Mouse (Mus musculus): Measurements from ENCODE around the gene Rsg1.

DNA sequence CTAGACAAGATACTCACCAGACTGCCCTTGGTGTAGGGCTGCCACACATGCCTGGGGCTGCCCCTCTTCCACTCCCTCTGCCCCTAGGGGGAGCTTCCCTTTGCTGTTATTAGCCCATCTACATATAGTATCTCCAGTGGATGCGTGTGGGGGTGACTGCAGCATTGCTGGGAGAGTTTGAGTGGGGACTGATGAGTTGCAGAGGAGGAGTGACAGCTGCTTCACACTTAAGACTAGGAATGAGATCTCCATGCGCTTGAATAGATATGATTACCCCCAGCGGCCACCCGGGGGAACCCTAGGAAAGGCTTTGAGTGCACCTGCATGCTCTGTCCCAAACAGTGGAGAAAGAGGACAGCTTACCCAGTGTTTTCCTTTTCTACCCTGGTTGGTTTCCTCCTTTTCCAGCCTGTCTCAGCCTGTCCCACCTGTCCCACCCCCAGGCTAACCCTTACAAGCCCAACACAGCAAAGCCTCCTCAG, 9.1 kb upstream of the Rsg1 start:
- TF ChIP-seq ELF1 (IDR thresholded peaks at IDR 0.05; ENCODE audit: low read depth, low read length) (no peak), CTCF (conservative IDR thresholded peaks at IDR 0.05 in 1 of 2, IDR thresholded peaks at IDR 0.05 in 1 of 2; ENCODE audit: low read depth in 2 of 2, low read length in 2 of 2) (peak in 1 of 2 experiments; percentile 40; a peak in 2 of 4 replicates), NELFE (IDR thresholded peaks at IDR 0.05; ENCODE audit: low read depth, low read length) (no peak), POLR2A (IDR thresholded peaks at IDR 0.05; ENCODE audit: low read depth, low read length) (no peak), MAZ (IDR thresholded peaks at IDR 0.05; ENCODE audit: low read depth, low read length) (no peak), MAFK (IDR thresholded peaks at IDR 0.05; ENCODE audit: insufficient replicate concordance, low read length) (no peak), NRF1 (IDR thresholded peaks at IDR 0.05; ENCODE audit: low read depth, low read length) (no peak), RAD21 (IDR thresholded peaks at IDR 0.05; ENCODE audit: low read depth, low read length) (peak; percentile 23; the same call in 1 of the 2 replicates), EP300 (IDR thresholded peaks at IDR 0.05; ENCODE audit: low read length) (no peak), MXI1 (IDR thresholded peaks at IDR 0.05; ENCODE audit: low read depth, low read length) (no peak), MAX (IDR thresholded peaks at IDR 0.05; ENCODE audit: low read length) (no peak)
